Mouse (Mus musculus) MEL (cell line): ENCODE results near the gene 4933402D24Rik. TPM values are rescaled to one million over a fixed set of nuclear protein-coding genes. Genes with fewer than 3 reads are reported as not detected.
A peak's percentile ranks its signal among the peaks of the same experiment; 100 is the strongest.

Experiments
- DNase-seq: peaks from one replicate; pipeline ENCODE4 v3.0.0; 2011; ENCODE audit warnings: low read depth, low spot score
- H3K27ac ChIP-seq: 2 replicates; pipeline ENCODE4 v1.5.1; 2012; ENCODE audit warnings: low read depth, mild to moderate bottlenecking, control low read depth, low read length, moderate library complexity; ENCODE audit not compliant: control insufficient read depth
- H3K27me3 ChIP-seq, 2 experiments: fragments of 150-350 bp in 1 of 2; sonication (generic) in 1 of 2; 2 replicates each; pipeline ENCODE4 v1.6.1; 2012; ENCODE audit warnings: low read length in 2 of 2, mild to moderate bottlenecking in 2 of 2, improper control_type of control experiment in 1 of 2, moderate library complexity in 1 of 2; ENCODE audit not compliant: insufficient read depth in 2 of 2, control insufficient read depth in 1 of 2
- H3K36me3 ChIP-seq, 2 experiments: 2 replicates each; pipeline ENCODE4 v1.6.1; 2012 to 2014; ENCODE audit warnings: low read length in 2 of 2, improper control_type of control experiment in 1 of 2, inconsistent platforms in 1 of 2, mild to moderate bottlenecking in 1 of 2; ENCODE audit not compliant: insufficient read depth in 2 of 2, control insufficient read depth in 1 of 2
- H3K4me1 ChIP-seq, 2 experiments: fragments of 150-350 bp in 1 of 2; sonication (generic) in 1 of 2; 2 replicates each; pipeline ENCODE4 v1.6.1; 2012; ENCODE audit warnings: low read length in 2 of 2, improper control_type of control experiment in 1 of 2, mild to moderate bottlenecking in 1 of 2; ENCODE audit not compliant: insufficient read depth in 2 of 2, control insufficient read depth in 1 of 2
- H3K4me3 ChIP-seq, 2 experiments: fragments of 150-350 bp in 1 of 2; sonication (generic) in 1 of 2; 2 replicates each; pipeline ENCODE4 v1.5.1; 2012; ENCODE audit warnings: low read depth in 2 of 2, low read length in 2 of 2, mild to moderate bottlenecking in 2 of 2, moderate library complexity in 2 of 2, control low read depth in 1 of 2, improper control_type of control experiment in 1 of 2; ENCODE audit not compliant: control insufficient read depth in 1 of 2, insufficient read depth in 1 of 2
- H3K79me2 ChIP-seq: 2 replicates; pipeline ENCODE4 v1.6.1; 2012; ENCODE audit warnings: mild to moderate bottlenecking, low read length, moderate library complexity; ENCODE audit not compliant: control insufficient read depth, poor library complexity, insufficient read depth
- H3K9ac ChIP-seq: 2 replicates; pipeline ENCODE4 v1.6.1; 2012; ENCODE audit warnings: low read depth, mild to moderate bottlenecking, control low read depth, low read length, moderate library complexity; ENCODE audit not compliant: control insufficient read depth, poor library complexity, severe bottlenecking
- H3K9me3 ChIP-seq: fragments of 150-350 bp; sonication (generic); replicated peaks from 2 replicates; pipeline ENCODE4 v1.6.1; 2012; ENCODE audit warnings: mild to moderate bottlenecking, low read length, improper control_type of control experiment, moderate library complexity; ENCODE audit not compliant: insufficient read depth
- CTCF ChIP-seq, 3 experiments: IDR thresholded peaks in 2 of 3; conservative IDR thresholded peaks in 1 of 3; 2 replicates each; pipeline ENCODE4 v1.5.1; 2011 to 2012; ENCODE audit warnings: low read length in 3 of 3, low read depth in 2 of 3, mild to moderate bottlenecking in 2 of 3, improper control_type of control experiment in 1 of 3, inconsistent platforms in 1 of 3, mixed read lengths in 1 of 3, moderate library complexity in 1 of 3; ENCODE audit not compliant: control insufficient read depth in 1 of 3, insufficient read depth in 1 of 3, poor library complexity in 1 of 3, severe bottlenecking in 1 of 3
- E2F4 ChIP-seq: IDR thresholded peaks from 2 replicates; pipeline ENCODE4 v1.6.1; 2011; ENCODE audit warnings: low read depth, low read length, improper control_type of control experiment, borderline replicate concordance
- JUND ChIP-seq: IDR thresholded peaks from 2 replicates; pipeline ENCODE4 v1.6.1; 2011; ENCODE audit warnings: low read depth, mild to moderate bottlenecking, improper control_type of control experiment, low read length
- MXI1 ChIP-seq: IDR thresholded peaks from 2 replicates; pipeline ENCODE4 v1.6.1; 2011; ENCODE audit warnings: mild to moderate bottlenecking, low read depth, low read length, improper control_type of control experiment
- MYC ChIP-seq: IDR thresholded peaks from 2 replicates; pipeline ENCODE4 v1.6.1; 2011; ENCODE audit warnings: low read depth, mild to moderate bottlenecking, low read length, improper control_type of control experiment, moderate library complexity
- POLR2AphosphoS5 ChIP-seq: IDR thresholded peaks from 2 replicates; pipeline ENCODE4 v1.6.1; 2012; ENCODE audit warnings: low read depth, borderline replicate concordance, mild to moderate bottlenecking, inconsistent platforms, low read length, moderate library complexity, mixed read lengths
- RAD21 ChIP-seq: IDR thresholded peaks from 2 replicates; pipeline ENCODE4 v1.6.1; 2011; ENCODE audit warnings: mild to moderate bottlenecking, low read depth, low read length, improper control_type of control experiment
- SMC3 ChIP-seq: IDR thresholded peaks from 2 replicates; pipeline ENCODE4 v1.6.1; 2011; ENCODE audit warnings: low read depth, low read length, improper control_type of control experiment
- TAL1 ChIP-seq: IDR thresholded peaks from 2 replicates; pipeline ENCODE4 v1.6.1; 2012; ENCODE audit warnings: mild to moderate bottlenecking, inconsistent platforms, low read length, moderate library complexity, mixed read lengths
- TBP ChIP-seq: IDR thresholded peaks from 2 replicates; pipeline ENCODE4 v1.8.0; 2011; ENCODE audit warnings: low read depth, low read length, improper control_type of control experiment
- TCF12 ChIP-seq: IDR thresholded peaks from 2 replicates; pipeline ENCODE4 v1.6.1; 2014; ENCODE audit warnings: low read depth, mild to moderate bottlenecking, inconsistent platforms, low read length, improper control_type of control experiment, moderate library complexity
- ZNF384 ChIP-seq: IDR thresholded peaks from 2 replicates; pipeline ENCODE4 v1.6.1; 2012; ENCODE audit warnings: low read depth, mild to moderate bottlenecking, inconsistent platforms, low read length, improper control_type of control experiment
- polyA plus RNA-seq, 2 experiments: library from polyadenylated mRNA; stranded (reverse) in 1 of 2; unstranded in 1 of 2; fragments of >175 nt in 1 of 2; fragments of >200 nt in 1 of 2; gene quantifications; 2 replicates each; pipeline versions ENCODE4 v1.2.1 to v1.2.4; 2012; ENCODE audit warnings: low replicate concordance in 2 of 2, low read depth in 1 of 2; ENCODE audit not compliant: insufficient read length in 2 of 2, insufficient read depth in 1 of 2, missing spikeins in 1 of 2
- total RNA-seq: library from RNA; depleted of rRNA; stranded (reverse); fragments of 300-350 nt; gene quantifications from 2 replicates; pipeline ENCODE4 v1.2.3, GENCODE M21; 2012

Gene 4933402D24Rik
- total and polyA plus RNA-seq, 3 experiments, result not detected

DNA sequence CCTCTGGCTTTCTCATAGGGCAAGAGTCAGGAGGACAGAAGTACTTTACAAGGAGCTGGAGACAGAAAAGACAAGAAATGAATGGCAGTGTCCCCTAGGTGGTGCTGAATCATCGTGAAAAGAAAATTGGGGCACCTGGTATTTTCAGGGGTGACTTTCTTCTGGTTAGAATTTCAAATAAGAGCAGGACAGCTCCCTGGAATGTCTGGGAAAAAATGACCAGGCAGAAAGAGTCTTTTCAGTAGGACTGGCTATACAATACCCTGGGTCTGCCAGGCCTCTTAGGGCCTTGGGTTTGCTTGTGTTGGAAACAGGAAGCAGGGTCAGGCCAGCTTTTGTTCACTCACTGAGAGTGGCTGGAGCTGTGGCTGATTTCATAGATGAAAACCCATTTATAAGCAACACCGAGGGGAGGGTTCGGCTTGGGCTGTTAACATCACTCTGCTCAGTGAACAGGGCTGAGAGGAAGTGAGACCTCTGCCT is 5.8 kb downstream of the 4933402D24Rik start:
- Histone ChIP-seq H3K27ac (no peak overlapping the region), H3K36me3 (no peaks in the 10 kb centered on the region), H3K4me1 (no peaks in the 10 kb centered on the region)
- TF ChIP-seq TCF12, result no peak
- TF ChIP-seq CTCF (IDR thresholded peaks at IDR 0.05 in 2 of 3, conservative IDR thresholded peaks at IDR 0.05 in 1 of 3; ENCODE audit: control insufficient read depth in 1 of 3, insufficient read depth in 1 of 3, low read depth in 2 of 3, low read length in 3 of 3, poor library complexity in 1 of 3, severe bottlenecking in 1 of 3), result peak in 1 of 3 experiments; percentile 23; a peak in 2 of 6 replicates
- no peak for TF ChIP-seq E2F4
- no peak for TF ChIP-seq TBP
- peak; percentile 28 for TF ChIP-seq RAD21
- TF ChIP-seq, all 39 proteins: peak for 2
- no peak for DNase-seq
- Histone ChIP-seq H3K27me3 (no peaks in the 10 kb centered on the region), H3K9ac (no peak overlapping the region), H3K4me3 (no peak overlapping the region), H3K79me2 (no peaks in the 10 kb centered on the region), H3K9me3 (no peaks in the 10 kb centered on the region)

DNA sequence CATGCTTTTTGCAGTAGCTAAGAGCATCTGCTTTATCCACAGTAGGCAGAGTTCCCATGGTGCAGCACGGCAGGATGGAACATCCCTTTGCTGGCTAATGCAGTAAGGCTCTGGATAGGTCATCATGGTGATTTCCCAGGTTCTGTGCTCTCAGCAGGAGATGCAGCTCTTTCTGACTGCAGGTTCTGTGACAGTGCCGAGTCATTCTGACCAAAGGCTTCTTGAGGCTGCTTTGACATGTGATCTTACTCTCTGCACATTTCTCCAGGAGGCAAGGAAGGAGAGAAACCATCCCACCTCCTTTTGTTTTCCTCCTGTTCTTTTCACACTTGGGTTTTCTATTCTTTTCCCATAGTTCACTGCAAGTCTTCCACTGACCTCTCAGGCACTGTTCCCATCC is 13.1 kb downstream of the 4933402D24Rik start:
- Histone ChIP-seq H3K9me3 (no peaks in the 10 kb centered on the region), H3K9ac (no peak overlapping the region), H3K79me2 (no peaks in the 10 kb centered on the region), H3K4me1 (no peaks in the 10 kb centered on the region), H3K4me3 (no peak overlapping the region), H3K27me3 (no peaks in the 10 kb centered on the region), H3K36me3 (no peaks in the 10 kb centered on the region), H3K27ac (no peak overlapping the region)
- TF ChIP-seq MXI1, result no peak
- DNase-seq, result no peak

DNA sequence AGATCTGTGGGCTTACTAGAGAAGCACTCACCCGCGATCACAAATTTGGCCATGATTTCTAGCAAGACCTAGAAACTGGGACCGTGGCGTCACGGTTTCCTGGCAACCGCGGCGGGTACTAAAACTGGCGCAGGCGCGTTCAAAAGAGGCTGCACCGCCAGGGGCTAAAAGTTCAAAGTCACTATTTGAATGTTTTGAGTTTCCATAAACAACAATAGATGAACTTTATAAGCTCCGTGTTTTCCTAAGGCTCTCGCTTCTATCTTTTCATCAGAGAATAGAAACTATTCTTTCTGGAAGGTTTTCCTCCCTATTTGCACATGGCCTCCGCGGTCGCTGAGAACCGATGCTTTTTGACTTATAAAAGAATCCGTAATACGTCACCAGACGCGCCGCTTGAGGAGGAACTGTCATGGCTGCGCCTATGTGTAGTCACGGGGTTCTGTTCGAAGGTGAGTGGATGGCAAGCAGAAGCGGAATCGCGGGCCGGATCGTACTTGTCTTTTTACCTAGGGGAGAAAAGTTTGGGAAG is 38.8 kb downstream of the 4933402D24Rik start, which contains the start of the genes Mdh1b and Fastkd2:
Gene Mdh1b, minus strand, starts transcription at position 79 of the 532 bp plus-strand sequence.
Gene Fastkd2, plus strand, starts transcription at position 375 of the 532 bp plus-strand sequence.
- Histone ChIP-seq H3K27ac (no peak within 1 kb of the TSS), H3K4me1 (no peaks in the 10 kb centered on the region), H3K36me3 (no peaks in the 10 kb centered on the region), H3K4me3 (no peak within 1 kb of the TSS), H3K27me3 (no peaks in the 10 kb centered on the region), H3K9ac (no peak within 1 kb of the TSS), H3K79me2 (no peaks in the 10 kb centered on the region), H3K9me3 (no peaks in the 10 kb centered on the region)
- DNase-seq, result no peak
- no peak for TF ChIP-seq ZNF384
- no peak for TF ChIP-seq CTCF (IDR thresholded peaks at IDR 0.05 in 2 of 3, conservative IDR thresholded peaks at IDR 0.05 in 1 of 3; ENCODE audit: control insufficient read depth in 1 of 3, insufficient read depth in 1 of 3, low read depth in 2 of 3, low read length in 3 of 3, poor library complexity in 1 of 3, severe bottlenecking in 1 of 3)
- no peak for TF ChIP-seq POLR2AphosphoS5
- no peak for TF ChIP-seq TAL1
- no peak for TF ChIP-seq MYC
- no peak for TF ChIP-seq MXI1
- TF ChIP-seq SMC3, result no peak
- no peak for TF ChIP-seq JUND
- no peak for TF ChIP-seq E2F4
